Mouse (Mus musculus): ENCODE data around the gene Slc6a12.

Gene Slc6a12

DNA sequence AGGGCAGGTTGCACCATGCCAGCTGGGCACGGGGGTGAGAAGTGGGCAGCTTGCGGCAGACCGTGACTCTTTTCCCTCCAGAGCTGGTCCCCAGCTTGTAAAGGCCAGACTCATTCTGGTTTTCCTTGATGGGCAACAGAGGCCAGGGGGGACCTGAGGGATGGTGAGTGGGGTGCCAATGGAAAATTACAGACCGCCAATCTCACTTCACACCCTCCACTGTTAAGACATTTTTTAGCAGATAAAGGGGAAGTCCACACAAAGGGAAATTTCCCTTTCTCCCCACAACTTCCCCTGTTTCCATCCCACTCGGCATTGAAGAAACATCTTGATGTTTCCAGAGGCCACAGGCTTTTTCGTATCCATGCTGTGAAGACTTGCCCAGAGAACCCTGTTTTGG, 1.2 kb upstream of the Slc6a12 start:
- DNase-seq (ENCODE audit: low read depth in 1 of 2, low spot score in 2 of 2), result peak in 1 of 2 experiments; percentile 25

DNA sequence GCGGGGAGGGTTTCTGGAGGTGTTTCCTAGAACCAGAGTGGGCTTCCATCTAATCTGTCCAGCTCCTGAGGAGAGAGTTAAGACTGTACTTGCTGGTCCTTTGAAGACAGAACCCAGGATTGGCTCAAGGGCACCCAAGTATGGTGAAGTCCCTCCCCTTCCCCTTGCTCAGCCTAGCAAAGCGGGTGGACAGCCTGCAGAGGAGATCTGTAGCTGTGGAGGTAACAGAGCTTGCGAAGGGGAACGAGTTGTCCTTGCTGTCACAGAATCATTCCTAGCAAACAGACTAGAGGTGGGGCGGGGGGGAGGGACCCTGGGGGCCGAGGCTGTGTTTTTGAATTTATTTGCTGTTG, 871 bp downstream of the Slc6a12 start:
- DNase-seq (ENCODE audit: low read depth in 1 of 2, low spot score in 2 of 2), result no peak

DNA sequence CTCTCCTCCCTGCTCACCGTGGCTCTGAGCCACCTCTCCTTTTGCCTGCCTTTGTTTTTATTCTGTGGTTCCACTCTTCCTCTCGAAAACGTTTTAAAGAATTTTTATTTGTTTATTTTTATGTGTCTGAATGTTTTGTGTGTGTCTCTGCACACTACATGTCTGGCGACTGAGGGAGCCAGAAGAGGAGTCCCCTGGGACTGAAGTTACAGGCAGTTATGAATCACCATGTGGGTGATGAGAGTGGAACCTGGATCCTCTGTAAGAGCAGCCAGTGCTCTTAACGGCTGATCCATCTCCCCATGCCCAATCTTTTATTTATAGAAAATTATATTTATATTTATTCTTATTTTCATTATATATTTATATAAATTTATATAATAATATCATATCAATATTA, 1.5 kb downstream of the Slc6a12 start:
- no peak for DNase-seq (ENCODE audit: low read depth in 1 of 2, low spot score in 2 of 2)

DNA sequence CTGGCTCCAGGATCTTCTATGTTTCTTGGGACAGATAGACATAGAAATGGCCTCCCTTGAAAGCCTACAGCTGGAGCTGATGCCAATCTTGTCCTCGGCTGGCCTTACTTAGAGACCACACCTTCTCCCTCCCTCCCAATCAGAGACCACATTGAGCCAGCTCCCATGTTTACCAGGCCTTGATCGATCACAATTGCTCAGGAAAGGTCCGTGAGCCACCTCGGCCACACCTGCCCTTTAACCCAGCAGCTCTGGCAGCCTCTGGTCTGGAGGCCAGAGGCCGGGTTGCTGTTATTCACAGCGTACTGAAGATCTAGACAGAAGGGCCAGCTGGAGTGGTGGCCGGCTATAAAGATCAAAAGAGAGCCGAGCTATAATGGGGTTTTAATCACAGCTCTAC, 3.6 kb downstream of the Slc6a12 start:
- no peak for DNase-seq (ENCODE audit: low read depth in 1 of 2, low spot score in 2 of 2)

DNA sequence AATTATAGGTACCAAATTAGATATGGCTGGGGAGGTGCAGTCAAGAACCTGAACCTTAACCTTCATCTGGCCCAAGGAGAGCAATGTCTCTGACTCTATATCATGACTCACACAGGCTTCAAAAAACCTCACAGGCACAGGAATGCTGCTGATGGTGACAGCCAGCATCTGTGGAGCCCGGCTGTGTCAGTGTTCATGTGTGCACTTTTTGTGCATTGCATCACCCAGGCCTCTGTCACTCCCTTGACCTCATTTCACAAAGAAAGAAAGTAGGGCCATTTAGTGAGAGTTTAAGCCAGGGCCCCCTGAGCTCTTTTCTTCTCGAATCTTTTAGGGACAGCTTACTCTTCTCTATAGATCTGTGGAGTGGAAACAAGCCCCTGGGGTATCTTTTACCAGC, 9.4 kb downstream of the Slc6a12 start:
- DNase-seq (ENCODE audit: low read depth in 1 of 2, low spot score in 2 of 2), result no peak

DNA sequence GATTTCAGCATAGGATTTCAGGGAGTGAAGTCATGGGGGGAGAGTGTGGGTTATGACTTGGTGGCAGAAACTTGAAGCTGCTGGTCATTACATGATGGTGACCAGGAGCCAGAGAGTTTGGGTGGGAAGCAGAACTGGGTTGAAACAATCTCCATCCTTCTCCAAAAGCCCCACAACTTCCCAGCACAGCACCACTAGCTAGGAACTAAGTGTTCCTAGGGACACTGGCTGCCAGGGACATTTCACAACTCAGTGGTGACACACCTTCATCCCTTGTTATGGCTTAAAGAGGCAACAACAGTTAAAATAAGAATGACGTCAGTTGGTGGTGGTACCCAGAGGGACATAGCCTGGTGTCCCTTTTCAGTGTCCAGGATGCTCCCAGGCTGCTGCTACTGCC, 13.2 kb downstream of the Slc6a12 start:
- DNase-seq (ENCODE audit: low read depth in 1 of 2, low spot score in 2 of 2), result no peak

DNA sequence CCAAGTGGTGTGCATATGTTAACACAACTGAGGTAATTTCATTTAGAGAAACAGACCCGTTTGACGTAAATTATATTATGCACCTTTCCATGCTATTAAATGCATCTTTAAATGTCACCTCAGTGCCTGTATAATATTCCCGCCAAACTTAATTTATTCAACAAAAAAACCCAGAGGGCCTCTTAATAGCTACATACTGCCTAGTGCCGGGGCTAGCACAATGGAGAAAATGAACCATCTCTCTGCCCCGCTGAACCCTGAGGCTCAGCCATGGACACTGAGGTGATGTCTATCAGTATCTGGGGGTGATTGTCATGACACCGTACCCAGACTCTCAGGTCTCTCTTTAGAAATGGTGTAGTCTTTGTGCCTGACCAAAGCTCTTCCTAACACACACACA, 14.4 kb downstream of the Slc6a12 start:
- no peak for DNase-seq (ENCODE audit: low read depth in 1 of 2, low spot score in 2 of 2)

DNA sequence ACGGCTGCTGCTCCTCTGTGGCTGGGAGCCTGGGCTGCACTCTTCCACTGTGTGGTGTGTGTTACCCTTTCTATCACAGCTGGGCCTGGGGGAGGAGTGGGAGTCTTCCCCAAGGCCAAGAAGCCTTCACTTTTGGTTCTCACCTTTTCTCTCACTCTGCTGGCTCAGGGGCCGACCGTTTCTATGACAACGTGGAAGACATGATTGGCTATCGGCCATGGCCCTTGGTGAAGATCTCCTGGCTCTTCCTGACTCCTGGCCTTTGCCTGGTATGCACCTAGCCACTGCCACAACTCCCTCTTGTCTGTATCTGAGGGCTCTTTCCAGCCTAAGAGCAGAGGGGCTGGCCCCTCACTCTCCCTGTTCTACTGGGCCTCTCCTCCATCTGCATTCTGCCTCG, 20.2 kb downstream of the Slc6a12 start:
- DNase-seq (ENCODE audit: low read depth in 1 of 2, low spot score in 2 of 2), result no peak

DNA sequence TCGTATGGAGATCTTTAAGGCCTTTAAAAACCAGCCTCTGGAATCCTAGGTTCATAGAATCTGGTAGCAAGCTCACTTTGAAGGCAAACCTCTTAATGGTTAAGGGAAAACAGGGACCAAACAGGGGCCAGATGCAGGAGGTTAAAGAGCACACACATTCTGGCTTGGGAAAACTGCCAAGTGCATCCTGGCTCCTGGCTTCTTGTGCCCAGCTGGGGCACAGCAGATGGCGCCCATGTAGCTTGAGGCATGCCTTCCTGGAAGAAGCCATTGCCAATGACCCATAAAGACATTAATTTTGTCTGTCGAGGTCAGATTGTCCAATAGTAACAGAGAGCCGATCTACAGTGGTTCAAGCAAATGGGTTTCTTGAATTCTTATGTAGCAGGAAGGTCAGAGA, 21.1 kb downstream of the Slc6a12 start:
- no peak for DNase-seq (ENCODE audit: low read depth in 1 of 2, low spot score in 2 of 2)

DNA sequence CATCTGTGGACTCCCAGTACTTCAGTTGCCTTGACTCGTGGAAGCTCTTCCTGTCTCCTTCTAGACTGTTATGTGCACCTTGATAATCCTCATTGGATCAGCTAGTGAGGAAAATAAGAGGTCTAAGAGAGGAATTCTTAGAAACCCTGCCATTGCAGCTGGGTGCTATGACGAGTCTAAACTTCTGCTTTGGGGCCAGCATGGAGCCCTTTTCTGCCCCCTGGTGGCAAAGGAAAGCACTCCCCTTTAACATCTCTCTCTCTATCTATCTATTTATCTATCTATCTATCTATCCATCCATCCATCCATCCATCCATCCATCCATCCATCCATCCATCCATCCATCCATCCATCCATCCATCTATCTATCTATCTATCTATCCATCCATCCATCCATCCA, 23.7 kb downstream of the Slc6a12 start:
- peak in 1 of 2 experiments; percentile 18 for DNase-seq (ENCODE audit: low read depth in 1 of 2, low spot score in 2 of 2)

DNA sequence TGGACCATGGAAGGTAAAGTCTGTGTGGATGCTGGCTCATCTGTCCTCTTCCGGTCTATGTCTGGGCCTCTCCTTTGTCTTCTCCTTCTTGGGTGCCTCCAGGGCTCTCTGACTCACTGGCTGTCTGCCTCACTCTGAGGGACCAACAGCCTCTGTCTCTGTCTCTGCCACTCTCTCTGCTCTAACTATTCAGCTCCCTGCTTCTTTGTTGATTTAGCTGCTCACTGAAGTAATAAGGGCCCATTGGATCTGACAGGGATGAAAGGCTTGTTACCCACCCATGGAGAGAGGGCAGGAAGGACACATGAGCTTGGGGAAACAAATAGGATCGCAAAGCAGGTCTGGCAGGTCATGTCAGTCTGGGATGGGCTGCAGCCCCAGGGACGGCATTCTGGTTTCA, 24.2 kb downstream of the Slc6a12 start:
- no peak for DNase-seq (ENCODE audit: low read depth in 1 of 2, low spot score in 2 of 2)

DNA sequence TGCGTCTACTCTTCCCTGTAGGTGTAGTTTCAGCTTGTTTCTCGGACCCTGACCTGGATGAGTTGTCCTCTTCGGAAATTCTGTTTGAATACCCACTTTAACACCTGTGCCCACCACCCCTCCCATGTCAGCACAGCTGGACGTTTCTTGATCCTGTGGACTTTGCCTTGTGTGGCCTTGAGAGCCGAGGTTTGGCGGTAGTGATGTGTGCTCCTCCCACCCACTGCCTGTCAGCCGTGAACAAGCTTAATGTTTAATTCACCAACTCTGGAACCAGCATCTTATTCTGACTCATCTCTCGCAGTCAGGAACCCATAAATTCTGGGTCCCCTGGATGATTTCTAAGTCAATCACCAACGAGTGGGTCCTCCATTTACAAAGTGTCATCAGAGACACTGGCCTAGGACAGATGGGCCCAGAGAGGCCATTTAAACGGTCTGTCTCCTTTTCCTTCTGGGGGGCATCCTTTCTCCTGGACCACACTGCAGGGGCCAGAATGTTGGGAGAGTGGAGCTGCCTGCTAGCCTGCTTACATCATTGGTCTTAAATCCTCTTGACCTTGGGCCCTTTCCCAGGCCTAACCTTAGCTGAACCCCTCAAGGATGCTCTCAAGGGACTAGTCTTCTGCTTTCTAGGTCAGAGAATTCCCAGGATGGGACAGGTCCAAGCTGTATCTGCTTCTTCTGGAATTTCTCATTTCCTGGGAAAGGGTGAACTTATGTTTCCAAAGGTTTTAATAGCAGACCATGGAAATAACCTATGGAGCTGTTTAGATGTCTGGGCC, 28.5 kb downstream of the Slc6a12 start:
- no peak for DNase-seq (ENCODE audit: low read depth in 1 of 2, low spot score in 2 of 2)

DNA sequence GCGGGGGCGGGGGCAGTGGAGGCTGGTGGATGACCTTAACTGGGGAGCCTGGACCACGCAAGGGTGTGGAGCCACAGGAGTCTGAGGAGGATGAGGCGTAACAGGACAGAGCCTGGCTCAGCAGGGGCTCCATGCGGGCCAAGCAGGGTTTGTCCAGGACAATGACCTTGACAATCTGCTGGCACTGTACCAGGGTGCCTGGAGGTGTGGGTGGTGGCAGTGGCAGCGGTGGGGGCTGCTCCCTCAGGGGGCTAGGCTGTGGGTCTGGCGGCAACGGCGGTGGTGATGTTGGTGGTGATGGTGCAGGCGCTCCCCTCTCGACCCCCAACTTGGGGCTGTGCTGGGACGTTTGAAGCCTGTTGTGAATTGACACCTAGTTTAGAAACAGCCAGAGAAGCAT, 33.3 kb downstream of the Slc6a12 start:
- DNase-seq (ENCODE audit: low read depth in 1 of 2, low spot score in 2 of 2), result no peak

DNA sequence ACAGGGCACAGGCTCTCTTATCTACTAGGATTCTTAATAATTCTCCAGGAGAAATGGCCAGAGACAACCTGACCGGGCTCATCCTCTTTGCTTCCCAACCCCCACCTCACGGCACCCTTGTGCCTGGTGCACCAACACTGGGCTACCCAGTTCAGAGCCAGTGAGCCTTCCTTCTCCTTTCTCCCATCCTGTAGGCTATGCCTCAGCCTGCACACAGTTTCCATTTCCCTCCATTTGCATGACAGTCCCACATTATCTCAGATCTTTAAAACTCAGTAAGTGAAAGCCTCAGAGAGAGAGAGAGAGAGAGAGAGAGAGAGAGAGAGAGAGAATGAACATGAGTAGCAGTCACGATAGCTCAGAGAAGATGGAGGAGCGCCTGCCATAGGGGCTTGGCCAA, 35.4 kb downstream of the Slc6a12 start:
- no peak for DNase-seq (ENCODE audit: low read depth in 1 of 2, low spot score in 2 of 2)

DNA sequence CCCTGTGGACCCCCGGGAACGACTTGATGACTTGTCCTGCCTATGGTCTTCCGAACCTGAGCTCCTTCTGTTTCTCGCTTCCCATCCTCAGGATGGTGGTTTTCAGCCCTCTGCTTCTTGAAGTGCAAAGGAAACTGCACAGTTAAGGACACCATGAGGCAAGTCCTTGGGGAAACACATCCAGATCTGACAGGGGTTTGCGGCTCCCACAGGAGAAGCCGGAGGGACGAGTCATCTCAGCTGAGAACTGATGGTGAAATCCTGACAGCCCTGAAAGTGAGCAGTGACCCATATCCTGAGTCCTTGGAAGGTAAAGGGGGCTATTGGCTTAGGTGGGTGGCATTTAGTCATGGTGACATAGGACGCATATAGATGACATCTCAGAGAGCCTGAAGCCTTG, 37.7 kb downstream of the Slc6a12 start:
- no peak for DNase-seq (ENCODE audit: low read depth in 1 of 2, low spot score in 2 of 2)

DNA sequence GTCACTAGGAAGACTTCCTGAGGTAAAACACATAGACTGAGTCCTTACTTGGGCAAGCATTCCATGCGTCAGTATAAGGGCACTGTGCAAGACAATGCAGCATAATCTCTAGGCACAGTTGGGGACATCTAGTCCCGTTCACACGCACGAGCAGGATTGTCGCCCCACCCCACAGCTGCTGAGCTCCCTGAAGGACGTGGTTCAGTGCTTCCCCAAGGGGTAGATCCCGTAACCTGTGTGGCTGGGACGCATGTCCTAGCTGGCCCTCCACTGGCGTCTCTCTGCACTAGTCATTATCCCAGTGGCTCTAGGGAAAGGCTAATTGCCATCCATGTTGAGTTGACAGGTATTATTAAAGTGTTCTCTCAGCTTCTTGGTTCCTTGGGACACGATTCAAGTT, 39.2 kb downstream of the Slc6a12 start:
- no peak for DNase-seq (ENCODE audit: low read depth in 1 of 2, low spot score in 2 of 2)

DNA sequence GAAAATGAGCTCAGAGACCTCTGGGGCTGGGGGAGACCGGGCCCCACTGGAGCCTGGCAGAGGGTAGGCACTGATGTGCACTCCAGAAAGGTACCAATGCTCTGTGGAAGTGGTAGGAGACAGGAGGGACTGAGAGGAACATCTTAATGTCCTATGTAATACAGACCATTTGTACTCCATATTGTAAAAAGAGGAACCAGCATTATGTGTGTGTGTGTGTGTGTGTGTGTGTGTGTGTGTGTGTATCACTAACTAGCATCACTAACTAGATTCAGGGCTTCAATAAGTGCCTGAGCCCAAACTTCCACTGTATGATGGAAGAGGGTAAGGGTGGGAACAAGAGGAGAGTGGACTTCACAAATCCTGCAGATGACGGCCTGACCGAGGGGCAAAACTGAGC, 42.5 kb downstream of the Slc6a12 start:
- no peak for DNase-seq (ENCODE audit: low read depth in 1 of 2, low spot score in 2 of 2)

DNA sequence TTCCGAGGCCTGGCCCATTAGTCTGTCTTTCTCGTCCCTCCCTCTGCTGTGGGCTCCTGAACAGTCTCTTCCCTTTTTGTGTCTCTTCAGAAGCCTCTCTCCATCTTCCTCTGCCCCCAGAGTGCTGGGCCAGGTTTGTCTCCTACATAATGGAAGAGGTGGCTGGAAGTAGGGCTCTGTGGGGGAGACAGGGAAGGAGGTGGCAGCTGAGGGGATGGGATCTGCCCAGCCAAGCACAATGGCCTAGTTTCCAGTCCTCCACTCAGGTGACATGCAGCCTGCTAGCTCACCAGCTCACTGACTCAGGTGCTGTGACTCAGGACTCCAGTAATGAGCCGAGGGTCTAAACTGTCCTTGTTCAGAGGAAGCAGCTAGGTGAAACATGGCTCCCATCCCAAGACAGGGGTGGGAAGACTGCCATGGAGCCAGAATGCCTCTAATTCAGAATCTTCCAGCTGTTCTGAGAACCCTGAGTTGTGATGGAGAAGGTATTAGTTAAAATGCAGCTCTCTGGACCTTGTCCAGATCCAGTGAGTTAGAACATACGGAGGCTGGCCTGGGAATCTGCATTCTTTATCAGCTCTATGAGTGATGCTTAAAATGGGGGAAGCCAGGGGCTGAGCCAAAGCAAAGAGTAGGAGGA, 49.9 kb downstream of the Slc6a12 start:
- DNase-seq (ENCODE audit: low read depth in 1 of 2, low spot score in 2 of 2), result no peak

DNA sequence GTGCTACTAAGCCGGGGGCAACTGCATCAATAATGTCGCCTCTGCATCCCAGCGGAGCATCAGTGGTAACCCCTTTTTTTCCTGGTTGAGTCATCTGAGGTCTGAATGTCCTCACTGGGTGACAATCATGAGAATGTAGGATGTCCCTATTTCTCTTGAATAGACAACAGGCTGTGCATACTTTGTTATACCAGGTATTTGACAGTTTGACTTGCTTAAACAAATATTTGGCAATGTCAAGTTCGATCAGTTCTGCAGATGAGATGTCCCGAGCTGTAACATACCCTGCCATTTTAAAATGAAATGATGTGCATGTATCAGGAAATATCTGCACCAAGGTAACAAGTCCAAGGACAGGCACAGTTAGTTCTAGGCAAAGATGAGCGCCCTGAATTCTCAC, 58.3 kb downstream of the Slc6a12 start:
- DNase-seq (ENCODE audit: low read depth in 1 of 2, low spot score in 2 of 2), result no peak

DNA sequence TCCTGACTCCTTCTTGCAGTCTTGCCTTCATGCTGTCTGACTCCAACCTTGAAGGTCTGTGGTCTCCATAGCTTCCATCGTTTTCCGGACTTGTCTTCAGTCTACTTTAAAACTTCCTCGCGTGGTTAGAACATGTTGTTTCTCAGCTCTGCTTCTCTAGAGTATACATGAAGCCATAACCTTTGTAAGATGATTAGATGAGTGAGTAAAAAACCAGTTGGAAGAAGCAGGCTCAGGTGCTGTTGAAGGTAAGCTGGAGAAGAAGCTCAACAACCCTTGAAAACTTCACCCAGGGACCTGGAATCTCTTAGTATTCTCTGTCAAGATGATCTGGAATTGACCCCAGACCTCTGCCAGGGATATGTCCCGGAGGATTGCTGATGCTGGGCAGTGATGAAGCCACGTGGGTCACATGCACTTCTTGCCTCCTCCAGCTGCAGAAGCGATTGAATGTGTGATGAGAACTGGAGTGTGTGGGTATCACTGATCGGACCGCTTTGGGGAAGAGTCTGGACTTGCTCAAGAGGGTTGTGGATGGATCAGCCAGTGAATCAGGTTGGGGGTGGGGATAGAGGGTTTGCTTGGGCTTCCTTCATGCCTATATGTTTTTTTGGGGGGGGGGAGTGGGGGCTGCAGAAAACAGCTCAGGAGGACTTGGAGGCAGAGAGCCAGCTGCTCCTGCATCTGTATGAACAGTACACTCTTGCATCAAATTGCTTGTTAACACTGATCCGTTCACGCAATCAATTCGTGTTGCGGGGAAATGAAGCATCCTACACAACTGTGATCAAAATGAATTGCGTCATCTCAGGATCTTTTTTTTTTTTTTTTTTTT, 59.2 kb downstream of the Slc6a12 start:
- no peak for DNase-seq (ENCODE audit: low read depth in 1 of 2, low spot score in 2 of 2)

DNA sequence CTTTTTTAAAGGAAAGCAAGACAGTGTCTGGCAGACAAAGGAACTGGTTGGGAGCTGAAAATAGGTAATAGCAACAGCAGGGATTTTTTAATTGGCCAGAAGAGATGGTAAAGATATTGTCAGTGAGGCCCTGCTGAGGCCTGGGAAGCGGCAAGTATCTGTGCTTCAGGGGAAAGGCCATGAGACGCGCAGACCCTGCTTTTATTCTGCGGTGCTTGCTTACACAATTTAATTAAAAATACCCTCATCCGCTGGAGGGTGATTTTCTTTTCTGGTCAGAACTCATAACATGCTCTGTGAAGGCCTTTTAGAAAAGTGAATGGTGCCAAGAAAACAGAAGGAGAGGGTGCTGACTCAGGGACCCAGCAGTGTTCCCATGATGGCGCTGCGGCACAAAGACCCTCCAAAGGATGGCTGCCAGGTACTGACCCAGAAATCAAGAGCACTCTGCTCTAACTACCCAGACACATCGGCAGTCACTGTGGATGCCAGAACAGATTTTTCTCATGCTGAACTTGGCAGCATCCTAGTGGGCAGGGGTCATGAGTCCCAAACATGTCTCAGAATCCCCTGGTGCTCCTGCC, 59.9 kb downstream of the Slc6a12 start:
- DNase-seq (ENCODE audit: low read depth in 1 of 2, low spot score in 2 of 2), result no peak

DNA sequence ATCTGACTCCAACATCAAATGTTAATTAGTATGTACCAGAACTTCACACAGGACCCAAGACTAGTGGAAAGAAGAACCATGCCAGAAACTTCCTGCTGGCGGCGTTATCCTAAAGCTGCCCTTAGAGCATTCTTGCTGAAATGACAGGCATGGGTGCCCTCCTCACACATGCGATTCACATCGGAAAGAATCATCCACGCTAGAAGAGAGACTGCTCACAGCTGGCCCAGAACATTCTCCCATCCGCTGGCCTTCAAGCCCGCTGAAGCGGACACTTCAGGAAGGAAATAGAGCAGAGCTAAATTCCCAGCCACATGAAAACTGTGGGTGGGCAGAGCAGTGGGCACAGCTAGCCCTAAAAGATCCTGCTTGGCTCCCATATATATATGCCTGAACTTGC, 62.4 kb downstream of the Slc6a12 start:
- DNase-seq (ENCODE audit: low read depth in 1 of 2, low spot score in 2 of 2), result no peak
